Mouse (Mus musculus): ENCODE results near the gene Smim13. TPM values are rescaled to one million over a fixed set of nuclear protein-coding genes. Genes with fewer than 3 reads are reported as not detected.
"Not testable (repeated sequence)": the region's sequence is repeated elsewhere in the genome, so short reads cannot be mapped to it uniquely, and the experiment has no call there.

Gene Smim13
- polyA plus RNA-seq, 1 experiment from 2014 or later, result 13.1 TPM

DNA sequence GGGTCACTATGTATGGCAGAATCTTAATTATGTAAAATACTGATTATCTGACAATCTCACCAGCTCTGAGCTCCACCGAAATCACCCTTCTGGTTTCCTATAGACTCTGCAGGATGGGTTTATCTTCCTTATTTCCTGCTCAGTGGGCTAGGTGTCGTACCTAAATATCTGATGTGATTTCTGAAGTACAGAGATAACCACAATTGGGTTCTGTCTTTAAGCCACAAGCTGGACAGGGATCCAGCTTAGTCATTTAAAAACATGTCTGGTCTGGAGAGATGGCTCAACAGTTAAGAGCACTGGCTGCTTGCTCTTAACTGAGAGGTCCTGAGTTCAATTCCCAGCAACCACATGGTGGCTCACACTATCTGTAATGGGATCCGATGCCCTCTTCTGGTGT, 7.3 kb downstream of the Smim13 start:
- Histone ChIP-seq H3K27ac (ENCODE audit: low read depth, low read length) (no peak overlapping the region), H3K27me3 (ENCODE audit: control insufficient read depth, insufficient read depth, low read length) (no peaks in the 10 kb centered on the region), H3K9me3 (ENCODE audit: control insufficient read depth, low read length) (no peaks in the 10 kb centered on the region), H3K36me3 (ENCODE audit: control insufficient read depth, insufficient read depth, low read length) (no peaks in the 10 kb centered on the region), H3K9ac (ENCODE audit: low read length) (no peak overlapping the region), H3K4me3 (ENCODE audit: low read depth, low read length) (no peak overlapping the region), H3K4me2 (ENCODE audit: low read depth, low read length, severe bottlenecking) (no peak overlapping the region), H3K4me1 (replicated peaks; ENCODE audit: control insufficient read depth, insufficient read depth, low read length) (no peaks in the 10 kb centered on the region)
- ATAC-seq (replicated peaks; ENCODE audit: low FRiP score) (no peak), DNase-seq (ENCODE audit: low spot score) (no peak)
- WGBS, result 95% methylated on average over 3 of the region's 3 CpGs

DNA sequence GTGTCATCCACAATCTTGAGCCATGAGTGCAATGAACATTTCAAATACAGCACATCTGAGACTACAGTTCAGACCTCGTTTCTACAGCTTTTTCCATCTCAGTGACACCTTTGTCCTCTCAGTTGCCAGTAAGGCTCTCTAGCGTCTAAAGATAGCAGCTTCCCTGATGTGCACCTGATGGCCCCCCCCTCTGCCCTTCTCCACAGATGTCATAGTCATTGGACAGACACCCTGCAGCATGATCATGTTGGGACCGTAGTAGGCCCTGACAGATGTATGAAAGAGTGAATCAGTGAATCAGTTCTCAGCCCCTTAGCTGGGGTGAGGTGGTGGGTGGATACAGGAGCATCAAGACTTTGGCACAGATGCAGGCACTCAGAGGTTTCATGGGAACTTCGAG, 8.2 kb downstream of the Smim13 start:
- no peaks in the 10 kb centered on the region for H3K27me3 ChIP-seq (ENCODE audit: control insufficient read depth, insufficient read depth, low read length)
- DNase-seq (ENCODE audit: low spot score) (no peak), ATAC-seq (replicated peaks; ENCODE audit: low FRiP score) (no peak)
- no peak overlapping the region for H3K4me2 ChIP-seq (ENCODE audit: low read depth, low read length, severe bottlenecking)
- H3K9me3 ChIP-seq (ENCODE audit: control insufficient read depth, low read length), result no peaks in the 10 kb centered on the region
- no peaks in the 10 kb centered on the region for H3K36me3 ChIP-seq (ENCODE audit: control insufficient read depth, insufficient read depth, low read length)
- H3K27ac ChIP-seq (ENCODE audit: low read depth, low read length), result no peak overlapping the region
- no peaks in the 10 kb centered on the region for H3K4me1 ChIP-seq (replicated peaks; ENCODE audit: control insufficient read depth, insufficient read depth, low read length)
- WGBS, result 83% methylated on average over 4 of the region's 4 CpGs
- H3K4me3 ChIP-seq (ENCODE audit: low read depth, low read length), result no peak overlapping the region
- no peak overlapping the region for H3K9ac ChIP-seq (ENCODE audit: low read length)

- H3K27me3 ChIP-seq (ENCODE audit: control insufficient read depth, insufficient read depth, low read length); DNase-seq (ENCODE audit: low spot score); H3K27ac ChIP-seq (ENCODE audit: low read depth, low read length); H3K9me3 ChIP-seq (ENCODE audit: control insufficient read depth, low read length); H3K36me3 ChIP-seq (ENCODE audit: control insufficient read depth, insufficient read depth, low read length); H3K4me1 ChIP-seq (replicated peaks; ENCODE audit: control insufficient read depth, insufficient read depth, low read length); H3K4me2 ChIP-seq (ENCODE audit: low read depth, low read length, severe bottlenecking); H3K4me3 ChIP-seq (ENCODE audit: low read depth, low read length); ATAC-seq (replicated peaks; ENCODE audit: low FRiP score); H3K9ac ChIP-seq (ENCODE audit: low read length): not testable (repeated sequence)
- 96% methylated on average over 8 of the region's 8 CpGs for WGBS
These were observed 12.0 kb downstream of the Smim13 start for GRCm38 (mm10) chr13:41261617-41262016.

DNA sequence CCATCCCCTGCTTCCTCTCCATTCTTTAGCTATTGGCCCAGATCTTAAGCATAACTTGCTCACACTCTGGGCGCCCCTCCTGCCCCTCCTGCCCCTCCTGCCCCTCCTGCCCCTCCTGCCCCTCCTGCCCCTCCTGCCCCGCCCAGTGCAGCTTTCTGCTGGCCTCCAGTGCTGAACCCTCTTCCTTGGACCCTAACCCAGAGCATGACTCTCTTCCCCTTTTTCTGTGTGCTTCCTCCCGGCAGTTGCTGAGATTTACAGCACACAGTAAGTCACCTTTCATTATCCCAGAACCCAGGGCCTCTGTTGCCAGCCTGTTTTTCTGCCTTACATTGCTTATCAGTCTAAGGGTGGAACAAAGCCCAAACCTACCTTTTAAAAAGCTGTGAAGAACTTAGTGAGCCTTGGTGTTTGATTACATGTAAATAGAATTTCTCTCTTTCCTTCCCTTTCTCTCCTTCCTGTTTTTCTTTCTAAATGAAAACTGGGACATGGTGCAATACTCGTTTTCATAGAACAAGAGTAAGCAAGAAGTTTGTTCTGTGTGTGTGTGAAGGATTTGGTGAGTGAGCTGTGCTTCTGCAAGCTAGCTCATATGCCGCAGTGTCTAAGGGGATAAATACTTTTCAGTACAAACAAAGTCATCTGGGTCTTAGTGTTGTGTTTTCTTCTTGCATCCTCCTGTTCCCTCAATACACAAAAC, 13.8 kb downstream of the Smim13 start:
- no peaks in the 10 kb centered on the region for H3K4me1 ChIP-seq (replicated peaks; ENCODE audit: control insufficient read depth, insufficient read depth, low read length)
- 90% methylated on average over 5 of the region's 5 CpGs for WGBS
- H3K4me2 ChIP-seq (ENCODE audit: low read depth, low read length, severe bottlenecking), result no peak overlapping the region
- no peak overlapping the region for H3K4me3 ChIP-seq (ENCODE audit: low read depth, low read length)
- no peak for ATAC-seq (replicated peaks; ENCODE audit: low FRiP score)
- no peaks in the 10 kb centered on the region for H3K9me3 ChIP-seq (ENCODE audit: control insufficient read depth, low read length)
- H3K9ac ChIP-seq (ENCODE audit: low read length), result no peak overlapping the region
- no peaks in the 10 kb centered on the region for H3K27me3 ChIP-seq (ENCODE audit: control insufficient read depth, insufficient read depth, low read length)
- DNase-seq (ENCODE audit: low spot score), result no peak
- H3K27ac ChIP-seq (ENCODE audit: low read depth, low read length), result no peak overlapping the region
- no peaks in the 10 kb centered on the region for H3K36me3 ChIP-seq (ENCODE audit: control insufficient read depth, insufficient read depth, low read length)

DNA sequence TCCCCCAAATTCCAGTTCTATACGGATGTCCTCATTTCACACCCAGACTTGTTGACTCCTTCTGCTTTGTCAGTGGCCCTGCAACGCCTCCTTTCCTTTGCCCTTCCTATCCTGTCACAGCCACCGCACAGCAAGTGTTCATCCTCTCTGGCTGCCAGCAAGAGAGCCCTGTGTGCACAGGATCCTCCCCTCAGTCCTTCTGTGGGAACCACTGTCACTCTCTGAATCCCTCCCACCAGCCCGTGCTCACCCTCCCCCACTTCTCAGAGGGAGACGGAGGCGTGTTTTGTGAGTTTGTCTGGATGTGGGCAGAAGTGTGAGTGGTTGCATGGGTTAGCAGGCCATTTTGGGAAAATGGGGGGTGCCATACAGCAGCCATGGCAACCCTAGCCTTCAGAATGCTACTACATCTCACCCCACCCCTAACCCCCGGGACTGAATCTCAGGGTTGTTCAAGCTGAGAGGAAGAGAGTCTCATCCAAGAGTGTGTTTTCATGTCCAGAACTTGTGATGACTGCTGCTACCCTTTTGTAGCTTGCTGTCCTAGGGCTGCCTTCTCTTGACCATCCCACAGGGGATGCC, 18.3 kb downstream of the Smim13 start:
- DNase-seq (ENCODE audit: low spot score), result no peak
- Histone ChIP-seq H3K27me3 (ENCODE audit: control insufficient read depth, insufficient read depth, low read length) (no peaks in the 10 kb centered on the region), H3K4me2 (ENCODE audit: low read depth, low read length, severe bottlenecking) (no peak overlapping the region), H3K36me3 (ENCODE audit: control insufficient read depth, insufficient read depth, low read length) (no peaks in the 10 kb centered on the region), H3K4me1 (replicated peaks; ENCODE audit: control insufficient read depth, insufficient read depth, low read length) (no peaks in the 10 kb centered on the region), H3K4me3 (ENCODE audit: low read depth, low read length) (no peak overlapping the region), H3K9me3 (ENCODE audit: control insufficient read depth, low read length) (no peaks in the 10 kb centered on the region), H3K27ac (ENCODE audit: low read depth, low read length) (no peak overlapping the region), H3K9ac (ENCODE audit: low read length) (no peak overlapping the region)
- no peak for ATAC-seq (replicated peaks; ENCODE audit: low FRiP score)
- 49% methylated on average over 7 of the region's 7 CpGs for WGBS

DNA sequence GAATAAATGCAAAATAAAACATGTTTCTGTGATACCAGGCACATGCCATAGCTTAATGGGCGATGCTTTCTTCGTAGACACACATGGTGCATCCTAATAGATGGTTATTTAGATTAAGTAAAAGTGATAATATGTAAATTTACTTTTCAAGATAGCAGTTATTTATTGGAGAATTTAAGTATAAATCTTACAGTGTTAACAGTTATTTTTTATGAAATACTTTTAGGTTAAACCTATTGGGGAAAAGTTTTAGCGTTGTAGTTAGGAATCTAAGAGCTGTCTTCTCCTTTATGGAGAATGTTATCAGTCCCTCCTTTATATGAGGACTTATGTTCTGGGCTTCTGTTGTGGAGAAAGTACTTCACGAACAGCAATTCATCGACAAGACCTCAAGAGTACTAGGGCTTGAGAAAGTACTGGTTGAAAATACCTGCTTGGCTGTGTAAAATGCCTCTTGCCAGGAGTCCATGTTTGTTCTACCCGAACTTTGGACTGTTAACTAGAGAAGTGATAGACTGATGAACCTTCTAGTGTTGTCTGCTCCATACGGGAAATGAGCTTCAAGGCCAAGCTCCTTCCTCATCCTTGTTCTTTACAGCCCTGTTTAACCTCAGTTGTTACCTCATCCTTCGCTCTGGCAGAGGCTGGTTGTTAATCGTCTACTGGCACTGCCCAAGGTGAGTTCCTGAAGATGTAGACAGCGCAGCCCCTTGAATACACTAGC, 24.4 kb downstream of the Smim13 start, which contains the start of gene Gm17364:
TSS of gene Gm17364 (minus strand) at position 51 of the 724 bp plus-strand sequence.
- no peak within 1 kb of the TSS for H3K4me3 ChIP-seq (ENCODE audit: low read depth, low read length)
- H3K9me3 ChIP-seq (ENCODE audit: control insufficient read depth, low read length), result no peaks in the 10 kb centered on the region
- H3K4me2 ChIP-seq (ENCODE audit: low read depth, low read length, severe bottlenecking), result no peak within 1 kb of the TSS
- H3K36me3 ChIP-seq (ENCODE audit: control insufficient read depth, insufficient read depth, low read length), result no peaks in the 10 kb centered on the region
- no peak within 1 kb of the TSS for H3K9ac ChIP-seq (ENCODE audit: low read length)
- ATAC-seq (replicated peaks; ENCODE audit: low FRiP score) (no peak), DNase-seq (ENCODE audit: low spot score) (no peak)
- no peaks in the 10 kb centered on the region for H3K4me1 ChIP-seq (replicated peaks; ENCODE audit: control insufficient read depth, insufficient read depth, low read length)
- H3K27ac ChIP-seq (ENCODE audit: low read depth, low read length), result no peak within 1 kb of the TSS
- 93% methylated on average over 10 of the region's 10 CpGs for WGBS
- H3K27me3 ChIP-seq (ENCODE audit: control insufficient read depth, insufficient read depth, low read length), result no peaks in the 10 kb centered on the region

DNA sequence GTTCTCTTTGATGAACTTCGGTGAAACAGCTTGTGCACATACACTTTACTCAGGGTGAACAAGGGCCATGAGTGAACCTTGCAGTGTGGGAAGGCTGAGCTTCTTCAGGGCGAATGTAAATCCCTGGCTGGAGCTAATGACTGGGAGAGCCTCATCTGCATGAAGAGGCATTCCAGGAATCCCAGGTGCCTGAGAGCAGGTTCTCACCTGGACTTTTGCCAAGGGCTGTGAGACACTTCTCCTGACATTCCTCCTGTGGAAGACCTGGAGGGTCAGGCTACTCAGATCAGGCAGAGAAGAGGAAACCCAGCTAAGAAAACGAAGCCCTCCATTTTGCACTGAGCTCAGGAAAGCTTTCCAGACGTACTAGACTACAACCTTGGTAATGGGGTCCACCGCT, 31.1 kb downstream of the Smim13 start:
- Histone ChIP-seq H3K4me3 (ENCODE audit: low read depth, low read length) (no peak overlapping the region), H3K4me2 (ENCODE audit: low read depth, low read length, severe bottlenecking) (no peak overlapping the region), H3K36me3 (ENCODE audit: control insufficient read depth, insufficient read depth, low read length) (no peaks in the 10 kb centered on the region), H3K27me3 (ENCODE audit: control insufficient read depth, insufficient read depth, low read length) (no peaks in the 10 kb centered on the region), H3K27ac (ENCODE audit: low read depth, low read length) (no peak overlapping the region), H3K4me1 (replicated peaks; ENCODE audit: control insufficient read depth, insufficient read depth, low read length) (no peaks in the 10 kb centered on the region), H3K9ac (ENCODE audit: low read length) (no peak overlapping the region), H3K9me3 (ENCODE audit: control insufficient read depth, low read length) (no peaks in the 10 kb centered on the region)
- DNase-seq (ENCODE audit: low spot score) (no peak), ATAC-seq (replicated peaks; ENCODE audit: low FRiP score) (no peak)
- 80% methylated on average over 5 of the region's 5 CpGs for WGBS

DNA sequence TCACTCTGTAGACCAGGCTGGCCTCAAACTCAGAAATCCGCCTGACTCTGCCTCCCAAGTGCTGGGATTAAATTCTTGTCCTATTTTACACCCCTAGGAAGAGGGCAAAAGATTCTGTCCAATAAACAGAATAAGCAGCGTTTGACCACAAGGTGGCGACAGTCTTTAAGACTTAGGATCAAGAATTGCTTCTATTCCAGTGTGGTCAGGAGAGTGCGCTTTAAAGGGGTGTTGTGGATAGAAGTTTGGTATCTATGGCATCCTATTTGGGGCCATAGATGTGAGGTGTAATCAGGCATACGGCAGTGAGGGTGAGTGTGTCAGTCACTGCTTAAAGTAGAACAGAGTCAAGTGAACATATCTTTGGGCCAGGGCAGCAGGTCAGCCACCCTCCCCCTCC, 33.6 kb downstream of the Smim13 start:
- WGBS, result 30% methylated on average over 5 of the region's 5 CpGs
- ATAC-seq (replicated peaks; ENCODE audit: low FRiP score), result no peak; the same call in 1 of the 2 replicates

More for the DNA sequence above, 33.6 kb downstream of the Smim13 start:
- Histone ChIP-seq H3K27ac (ENCODE audit: low read depth, low read length) (no peak overlapping the region), H3K9me3 (ENCODE audit: control insufficient read depth, low read length) (no peaks in the 10 kb centered on the region), H3K36me3 (ENCODE audit: control insufficient read depth, insufficient read depth, low read length) (no peaks in the 10 kb centered on the region), H3K27me3 (ENCODE audit: control insufficient read depth, insufficient read depth, low read length) (no peaks in the 10 kb centered on the region), H3K4me2 (ENCODE audit: low read depth, low read length, severe bottlenecking) (no peak overlapping the region), H3K9ac (ENCODE audit: low read length) (no peak overlapping the region), H3K4me3 (ENCODE audit: low read depth, low read length) (no peak overlapping the region), H3K4me1 (replicated peaks; ENCODE audit: control insufficient read depth, insufficient read depth, low read length) (no peaks in the 10 kb centered on the region)
- peak; percentile 78 for DNase-seq (ENCODE audit: low spot score)

All from forebrain, embryonic 11.5 days (tissue).